Mouse (Mus musculus) brain, embryonic 14.5 days (tissue): ENCODE measurements around the gene Gcnt1.

ENCODE experiments used
- CTCF ChIP-seq: fragments of 200-500 bp; IDR thresholded peaks from 2 replicates; pipeline ENCODE4 v1.5.1; 2012; ENCODE audit warnings: inconsistent platforms, mild to moderate bottlenecking, moderate library complexity, borderline replicate concordance; ENCODE audit not compliant: insufficient read depth, insufficient read length; ENCODE audit errors: extremely low read depth
- POLR2A ChIP-seq: fragments of 200-500 bp; IDR thresholded peaks from 2 replicates; pipeline ENCODE4 v1.6.1; 2012; ENCODE audit warnings: mild to moderate bottlenecking, inconsistent platforms, borderline replicate concordance; ENCODE audit not compliant: poor library complexity, insufficient read depth, insufficient read length, severe bottlenecking; ENCODE audit errors: extremely low read depth

- TF ChIP-seq CTCF (no peak), POLR2A (no peak)
Observed at GRCm38 (mm10) chr19:17328916-17329315, 43.7 kb downstream of the Gcnt1 start.
